Mouse (Mus musculus): ENCODE results near the gene Cdc42bpg. TPM values are rescaled to one million over a fixed set of nuclear protein-coding genes. Genes with fewer than 3 reads are reported as not detected.

The Cdc42bpg gene
- total and polyA plus RNA-seq, 2 experiments = 3.1 to 7.3 TPM

- H3K27ac ChIP-seq (replicated peaks; ENCODE audit: insufficient read depth, low read depth, low read length) = no peak overlapping the region
- peaks cover 3% of the 10 kb centered on the region; the same call in 1 of the 2 replicates for H3K36me3 ChIP-seq (ENCODE audit: control insufficient read depth, insufficient read depth, low read length)
Measured at GRCm38 (mm10) chr19:6296551-6297210, 9.6 kb upstream of the Cdc42bpg start.

GRCm38 (mm10) chr19:6297641-6298040, 8.6 kb upstream of the Cdc42bpg start:
- Histone ChIP-seq H3K27ac (replicated peaks; ENCODE audit: insufficient read depth, low read depth, low read length) (0 out of 2 replicates have a peak overlapping the region, but pooled peaks have one; percentile 21), H3K27me3 (ENCODE audit: control insufficient read depth, insufficient read depth, low read length) (no peaks in the 10 kb centered on the region), H3K4me1 (ENCODE audit: control insufficient read depth, insufficient read depth, low read length) (peaks cover 1% of the 10 kb centered on the region; the same call in 1 of the 2 replicates), H3K9ac (ENCODE audit: low read depth, low read length) (no peak overlapping the region), H3K79me2 (ENCODE audit: control insufficient read depth, insufficient read depth, low read length) (0 out of 2 replicates have a peak, but pooled peaks cover 2% of the 10 kb centered on the region), H3K36me3 (ENCODE audit: control insufficient read depth, insufficient read depth, low read length) (peaks cover 3% of the 10 kb centered on the region; the same call in 1 of the 2 replicates), H3K4me3 (ENCODE audit: insufficient read depth, low read depth, low read length) (no peak overlapping the region)
- WGBS = 72% methylated on average over 9 of the region's 9 CpGs
- DNase-seq (ENCODE audit: extremely low read depth, low read depth, low spot score) = peak; percentile 46
- TF ChIP-seq POLR2A (IDR thresholded peaks at IDR 0.05; ENCODE audit: extremely low read depth, insufficient read depth, low read length) (no peak), CTCF (IDR thresholded peaks at IDR 0.05; ENCODE audit: low read depth, low read length) (no peak)

More at GRCm38 (mm10) chr19:6296551-6297210, 9.6 kb upstream of the Cdc42bpg start:
- no peak for DNase-seq (ENCODE audit: extremely low read depth, low read depth, low spot score)
- Histone ChIP-seq H3K27me3 (ENCODE audit: control insufficient read depth, insufficient read depth, low read length) (no peaks in the 10 kb centered on the region), H3K4me1 (ENCODE audit: control insufficient read depth, insufficient read depth, low read length) (peaks cover 11% of the 10 kb centered on the region), H3K9ac (ENCODE audit: low read depth, low read length) (no peak overlapping the region), H3K4me3 (ENCODE audit: insufficient read depth, low read depth, low read length) (no peak overlapping the region), H3K79me2 (ENCODE audit: control insufficient read depth, insufficient read depth, low read length) (0 out of 2 replicates have a peak, but pooled peaks cover 3% of the 10 kb centered on the region)
- WGBS = 76% methylated on average over 5 of the region's 5 CpGs
- TF ChIP-seq CTCF (IDR thresholded peaks at IDR 0.05; ENCODE audit: low read depth, low read length) = no peak
- TF ChIP-seq POLR2A (IDR thresholded peaks at IDR 0.05; ENCODE audit: extremely low read depth, insufficient read depth, low read length) = no peak

- H3K79me2 ChIP-seq (ENCODE audit: control insufficient read depth, insufficient read depth, low read length) = no peaks in the 10 kb centered on the region
- no peak overlapping the region for H3K9ac ChIP-seq (ENCODE audit: low read depth, low read length)
- TF ChIP-seq CTCF (IDR thresholded peaks at IDR 0.05; ENCODE audit: low read depth, low read length) (no peak), POLR2A (IDR thresholded peaks at IDR 0.05; ENCODE audit: extremely low read depth, insufficient read depth, low read length) (no peak)
- H3K27ac ChIP-seq (replicated peaks; ENCODE audit: insufficient read depth, low read depth, low read length) = peak overlapping the region; percentile 42
- H3K36me3 ChIP-seq (ENCODE audit: control insufficient read depth, insufficient read depth, low read length) = peaks cover 3% of the 10 kb centered on the region; the same call in 1 of the 2 replicates
- peaks cover 1% of the 10 kb centered on the region; the same call in 1 of the 2 replicates for H3K4me1 ChIP-seq (ENCODE audit: control insufficient read depth, insufficient read depth, low read length)
- H3K27me3 ChIP-seq (ENCODE audit: control insufficient read depth, insufficient read depth, low read length) = no peaks in the 10 kb centered on the region
- no peak overlapping the region for H3K4me3 ChIP-seq (ENCODE audit: insufficient read depth, low read depth, low read length)
- no peak for DNase-seq (ENCODE audit: extremely low read depth, low read depth, low spot score)
- 73% methylated on average over 4 of the region's 4 CpGs for WGBS
Measured at GRCm38 (mm10) chr19:6299003-6299402, 7.3 kb upstream of the Cdc42bpg start.

- Histone ChIP-seq H3K27ac (replicated peaks; ENCODE audit: insufficient read depth, low read depth, low read length) (peak overlapping the region; percentile 81), H3K79me2 (ENCODE audit: control insufficient read depth, insufficient read depth, low read length) (no peaks in the 10 kb centered on the region), H3K9ac (ENCODE audit: low read depth, low read length) (0 out of 2 replicates have a peak overlapping the region, but pooled peaks have one; percentile 36), H3K27me3 (ENCODE audit: control insufficient read depth, insufficient read depth, low read length) (no peaks in the 10 kb centered on the region), H3K36me3 (ENCODE audit: control insufficient read depth, insufficient read depth, low read length) (peaks cover 3% of the 10 kb centered on the region; the same call in 1 of the 2 replicates), H3K4me1 (ENCODE audit: control insufficient read depth, insufficient read depth, low read length) (peaks cover 4% of the 10 kb centered on the region; the same call in 1 of the 2 replicates), H3K4me3 (ENCODE audit: insufficient read depth, low read depth, low read length) (no peak overlapping the region)
- TF ChIP-seq CTCF (IDR thresholded peaks at IDR 0.05; ENCODE audit: low read depth, low read length) (0 out of 2 replicates have a peak, but pooled peaks have one; percentile 2), POLR2A (IDR thresholded peaks at IDR 0.05; ENCODE audit: extremely low read depth, insufficient read depth, low read length) (no peak)
- peak; percentile 33 for DNase-seq (ENCODE audit: extremely low read depth, low read depth, low spot score)
- WGBS = 72% methylated on average over 7 of the region's 7 CpGs
Measured at GRCm38 (mm10) chr19:6299450-6300267, 6.6 kb upstream of the Cdc42bpg start.

GRCm38 (mm10) chr19:6300402-6300841, 5.8 kb upstream of the Cdc42bpg start:
- Histone ChIP-seq H3K79me2 (ENCODE audit: control insufficient read depth, insufficient read depth, low read length) (no peaks in the 10 kb centered on the region), H3K27ac (replicated peaks; ENCODE audit: insufficient read depth, low read depth, low read length) (peak overlapping the region; percentile 81), H3K36me3 (ENCODE audit: control insufficient read depth, insufficient read depth, low read length) (no peaks in the 10 kb centered on the region; the same call in 1 of the 2 replicates), H3K4me3 (ENCODE audit: insufficient read depth, low read depth, low read length) (no peak overlapping the region), H3K4me1 (ENCODE audit: control insufficient read depth, insufficient read depth, low read length) (peaks cover 4% of the 10 kb centered on the region; the same call in 1 of the 2 replicates), H3K27me3 (ENCODE audit: control insufficient read depth, insufficient read depth, low read length) (no peaks in the 10 kb centered on the region), H3K9ac (ENCODE audit: low read depth, low read length) (no peak overlapping the region)
- no peak for TF ChIP-seq CTCF (IDR thresholded peaks at IDR 0.05; ENCODE audit: low read depth, low read length)
- no peak for TF ChIP-seq POLR2A (IDR thresholded peaks at IDR 0.05; ENCODE audit: extremely low read depth, insufficient read depth, low read length)
- 72% methylated on average over 7 of the region's 7 CpGs for WGBS
- DNase-seq (ENCODE audit: extremely low read depth, low read depth, low spot score) = no peak
